Mouse (Mus musculus) ovary, postnatal 36 days (tissue): ENCODE data around the gene Vps37c.

Source experiments
- DNase-seq: peaks from one replicate; pipeline ENCODE4 v3.0.0; 2022; ENCODE audit warnings: low spot score, mixed read lengths

Gene Vps37c

DNA sequence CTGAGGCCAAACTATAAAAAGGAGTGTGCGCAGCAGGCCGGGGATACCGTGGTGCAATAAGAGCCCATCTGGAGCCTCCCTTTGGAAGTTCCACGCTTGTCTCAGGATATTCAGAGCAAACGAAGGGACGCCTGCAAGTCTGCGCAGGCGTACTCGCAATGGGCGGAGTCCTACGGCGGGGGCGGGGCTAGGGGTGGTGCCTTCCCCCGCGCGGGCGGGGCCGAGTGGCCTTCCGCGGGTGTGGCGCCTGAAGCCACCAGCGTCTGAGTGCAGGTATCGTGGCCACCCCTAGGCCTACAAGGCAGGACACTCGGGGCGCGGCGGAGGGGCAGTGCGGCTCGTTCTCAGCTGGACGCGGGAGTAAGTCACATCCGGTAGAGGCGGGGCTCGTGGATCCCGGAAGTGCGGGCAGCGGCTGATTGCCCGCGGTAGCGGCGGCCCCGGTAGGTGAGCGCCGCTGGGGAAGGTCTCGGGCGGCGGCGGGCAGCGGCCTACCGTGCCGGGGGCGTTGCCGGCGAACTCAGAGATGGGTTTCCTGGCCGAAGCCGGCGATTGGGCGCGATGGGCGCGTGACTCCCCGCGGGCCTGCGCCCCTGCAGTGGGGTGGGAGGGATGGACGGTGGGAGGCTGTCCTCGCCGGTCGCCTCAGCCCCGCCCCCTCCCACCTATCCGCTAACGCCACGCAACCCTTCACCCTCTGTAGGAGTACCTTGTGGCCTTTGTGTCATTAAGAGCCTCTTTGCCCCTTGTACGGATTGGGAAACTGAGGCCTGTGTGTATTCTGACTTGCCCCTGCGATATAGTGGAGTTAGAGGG is at the start of gene Vps37c:
TSS of gene Vps37c (plus strand) at position 199 of the 816 bp plus-strand sequence.
- peak; percentile 96 for DNase-seq

GRCm38 (mm10) chr19:10640080-10640479 is 48.5 kb upstream of the Vps37c start:
- no peak for DNase-seq

DNA sequence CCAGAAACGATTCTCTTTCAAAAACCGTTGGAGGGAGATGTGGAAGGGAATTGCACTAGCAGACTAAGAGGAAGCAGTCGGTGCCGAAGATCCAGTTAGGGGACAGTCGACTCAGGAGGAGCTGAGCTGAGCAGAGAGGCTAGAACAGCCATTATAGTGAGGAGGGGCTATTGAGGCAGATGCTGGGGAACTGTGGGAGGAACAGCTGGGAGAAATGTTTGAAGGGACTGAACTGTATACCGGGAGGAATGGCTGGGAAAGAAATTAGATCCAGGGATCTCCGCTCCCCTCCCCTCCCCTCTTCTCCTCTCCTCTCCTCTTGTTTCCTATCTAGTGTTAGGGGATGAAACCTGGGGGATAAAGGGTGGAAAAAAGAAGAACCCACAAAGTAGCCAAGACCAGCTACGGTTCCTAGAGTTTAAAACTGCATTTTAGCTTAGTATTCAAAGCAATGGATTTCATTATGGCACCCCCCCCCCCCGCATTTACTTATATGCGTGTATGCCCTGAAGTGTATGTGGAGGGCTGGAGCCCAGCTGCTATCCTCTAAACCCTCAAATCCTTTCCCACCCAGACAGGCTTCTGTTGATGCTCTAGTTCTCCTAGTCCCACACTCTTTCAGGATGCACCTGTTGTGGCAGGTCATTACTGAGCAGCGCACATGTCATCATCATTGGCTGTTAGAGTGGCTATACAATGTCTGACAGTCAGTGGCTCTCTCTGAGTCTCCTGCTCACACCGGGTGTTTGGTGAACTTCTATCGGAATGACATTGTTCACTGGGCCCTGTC is 47.8 kb upstream of the Vps37c start:
- no peak for DNase-seq

DNA sequence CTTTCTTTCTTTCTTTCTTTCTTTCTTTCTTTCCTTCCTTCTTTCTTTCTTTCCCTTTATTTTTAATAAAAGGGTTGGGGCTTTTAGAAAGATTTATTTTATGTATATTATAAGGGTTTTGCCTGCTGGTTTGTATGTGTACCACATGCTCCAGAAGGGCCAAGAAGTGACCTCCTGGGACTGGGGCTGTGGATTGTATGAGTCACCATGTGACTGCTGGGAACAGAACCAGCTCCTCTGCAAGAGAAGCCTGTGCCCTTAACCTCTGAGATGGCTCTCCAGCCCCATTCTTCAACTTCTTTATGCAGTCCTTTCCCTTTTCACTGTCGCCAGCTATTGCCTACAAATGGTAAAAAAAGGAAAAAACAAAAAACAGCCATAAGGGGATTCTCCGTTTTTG is 42.9 kb upstream of the Vps37c start:
- DNase-seq = no peak

DNA sequence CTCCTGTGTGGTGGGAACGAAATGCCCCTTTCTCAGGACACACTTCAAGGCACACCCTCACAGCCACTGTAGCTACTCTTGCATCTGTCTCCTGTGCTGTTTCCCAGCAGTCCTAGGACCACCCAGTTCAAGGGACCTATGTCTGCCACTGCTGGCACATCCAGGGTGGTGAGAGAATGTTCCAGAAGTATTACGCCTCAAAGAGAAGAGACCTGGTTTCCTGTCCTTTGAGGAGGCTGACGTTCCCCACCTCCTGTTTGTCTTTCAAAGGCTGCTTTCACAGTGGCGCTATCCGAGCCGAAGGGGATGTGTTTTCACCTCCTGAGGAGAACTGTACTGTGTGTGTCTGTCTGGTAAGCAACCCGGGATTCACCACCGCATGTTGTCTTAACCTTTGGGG is 40.4 kb upstream of the Vps37c start:
- no peak for DNase-seq

DNA sequence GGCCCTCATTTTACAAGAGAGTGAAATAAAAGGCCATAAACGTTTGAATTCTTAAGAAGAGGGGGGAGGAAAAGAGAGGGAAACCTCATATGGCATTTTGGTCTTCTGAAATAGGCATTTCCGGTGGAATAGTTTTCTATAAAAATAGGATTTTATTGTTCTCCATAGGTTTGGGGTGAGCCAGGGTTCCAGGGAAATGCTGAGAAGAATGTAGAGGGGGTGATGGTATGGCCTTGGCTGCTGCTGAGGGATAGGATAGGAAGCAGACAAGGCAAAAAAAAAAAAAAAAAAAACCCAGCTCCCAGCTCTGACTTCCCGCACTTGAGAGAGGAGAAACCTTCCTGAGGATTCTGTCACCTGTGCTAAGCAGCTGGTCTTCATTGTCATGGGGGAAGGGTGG is 32.5 kb upstream of the Vps37c start:
- no peak for DNase-seq

DNA sequence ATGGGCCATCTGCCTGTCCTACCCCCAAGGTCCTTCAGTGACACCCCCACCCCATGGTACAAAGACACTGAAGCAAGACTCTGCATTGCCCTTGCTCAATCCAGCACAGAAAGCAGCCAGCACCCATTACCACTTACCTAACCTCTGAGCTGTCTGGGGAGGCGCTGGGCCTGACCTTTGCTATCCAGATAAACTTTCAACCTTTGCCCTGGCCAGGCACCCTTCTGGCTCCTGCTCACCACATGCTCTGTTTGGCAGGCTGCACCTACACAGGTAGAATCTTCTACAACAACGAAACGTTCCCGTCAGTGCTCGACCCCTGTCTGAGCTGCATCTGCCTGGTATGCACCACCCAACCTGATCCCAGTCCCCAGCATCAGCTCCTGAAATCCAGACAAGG is 30.8 kb upstream of the Vps37c start:
- no peak for DNase-seq

GRCm38 (mm10) chr19:10658406-10658805 is 30.1 kb upstream of the Vps37c start:
- no peak for DNase-seq

DNA sequence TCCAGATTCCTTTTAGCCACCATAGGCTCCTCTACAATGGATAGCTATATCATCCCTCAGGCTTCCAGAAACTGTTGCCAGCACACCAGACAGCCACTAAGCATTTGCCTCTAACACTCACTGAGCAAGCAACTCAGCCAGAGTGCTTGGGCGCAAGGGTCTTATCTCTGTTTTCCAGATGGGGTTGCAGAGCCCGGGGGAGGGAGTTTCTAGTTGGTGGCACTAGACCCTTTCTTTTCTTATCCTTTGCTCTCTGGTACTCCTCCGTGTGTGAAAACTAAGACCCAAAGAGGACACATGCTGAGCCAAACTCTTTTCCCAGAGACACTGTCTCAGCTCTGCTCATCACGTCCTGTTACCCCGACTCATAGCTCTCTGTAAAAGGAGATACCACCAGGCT is 27.2 kb upstream of the Vps37c start:
- DNase-seq = no peak

GRCm38 (mm10) chr19:10661919-10662318 is 26.6 kb upstream of the Vps37c start:
- DNase-seq = no peak

DNA sequence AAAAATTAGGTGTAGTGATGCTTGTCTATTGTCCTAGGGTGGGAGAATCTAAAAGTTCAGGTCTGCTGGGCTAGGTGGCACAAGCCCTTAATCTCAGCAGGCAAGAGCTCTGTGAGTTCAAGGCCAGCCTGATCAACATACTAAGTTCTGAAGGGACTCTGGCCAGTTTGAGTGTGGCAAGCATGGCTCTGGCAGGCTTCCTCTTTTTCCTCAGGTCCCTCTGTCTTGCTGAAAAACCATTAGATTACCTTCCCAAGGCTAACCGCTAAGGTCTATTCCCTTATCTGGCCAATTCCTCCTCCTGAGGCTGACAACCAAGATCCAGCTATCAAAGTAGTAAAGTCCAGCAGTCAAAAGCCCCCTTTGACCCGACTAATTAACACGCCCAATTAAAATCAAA is 25.9 kb upstream of the Vps37c start:
- no peak for DNase-seq

- no peak for DNase-seq
These were observed 23.4 kb upstream of the Vps37c start for GRCm38 (mm10) chr19:10665093-10665492.

DNA sequence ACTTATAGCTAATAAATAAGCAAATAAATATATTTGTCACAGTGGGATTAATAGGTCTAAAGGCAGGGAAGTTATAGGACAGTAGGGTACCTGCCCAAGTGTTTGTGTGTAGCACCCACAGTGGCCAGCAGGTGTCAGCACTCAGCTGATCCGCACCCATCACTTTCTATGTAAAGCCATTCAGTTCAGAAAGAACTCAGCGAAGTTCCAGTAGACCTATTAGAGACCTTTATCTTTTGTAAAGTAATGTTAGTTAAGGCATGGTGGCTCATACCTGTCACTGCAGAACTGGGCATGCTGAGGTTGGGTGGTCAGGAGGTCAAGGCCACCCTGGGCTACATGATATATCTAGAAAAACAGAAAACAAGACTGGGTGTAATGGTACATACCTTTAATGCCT is 23.0 kb upstream of the Vps37c start:
- DNase-seq = peak; percentile 62

DNA sequence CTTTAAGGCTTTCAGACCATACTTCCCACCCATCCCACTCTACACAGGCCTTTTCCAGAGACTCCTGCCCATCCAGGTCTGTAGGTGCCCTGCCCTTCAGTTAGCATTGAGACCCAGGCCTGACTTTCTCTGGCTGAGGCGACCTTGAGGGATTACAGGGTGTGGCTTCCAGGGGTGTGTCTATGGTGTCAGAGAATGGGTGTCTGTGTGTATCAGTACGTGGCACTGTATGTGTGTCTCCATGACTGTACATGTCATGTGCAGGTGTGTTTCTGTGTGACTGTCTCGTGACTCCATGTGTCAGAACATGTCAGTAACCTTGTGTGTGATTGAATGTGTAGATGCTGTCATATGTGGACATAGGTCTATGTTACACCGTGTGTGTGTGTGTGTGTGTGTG is 17.2 kb upstream of the Vps37c start:
- DNase-seq = no peak

DNA sequence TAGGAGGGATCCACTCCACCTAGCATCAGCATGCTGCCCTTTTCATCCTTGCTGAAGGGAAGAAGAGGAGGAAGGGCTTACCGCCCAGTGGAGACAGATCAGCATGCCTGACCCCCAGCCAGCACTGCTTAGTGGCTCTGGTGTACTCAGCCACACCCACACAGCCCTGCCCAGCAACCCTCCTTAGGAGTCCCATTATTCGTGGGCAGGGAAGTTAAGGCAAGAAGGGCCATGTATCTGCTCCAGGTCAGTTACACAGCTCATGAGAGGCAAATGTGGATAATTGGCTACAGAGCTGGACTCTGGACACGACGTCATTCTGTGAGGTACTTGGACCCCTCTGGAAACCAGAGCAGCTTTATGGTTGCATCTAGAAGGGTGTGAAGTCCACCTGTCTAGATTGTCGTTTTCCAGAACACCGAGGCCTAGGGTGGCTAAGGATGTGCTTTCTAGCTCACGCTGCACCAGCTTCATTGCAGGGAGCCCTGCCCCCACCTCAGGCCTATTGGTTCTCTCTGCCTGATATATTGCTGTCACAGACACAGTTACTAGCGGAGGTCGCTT is 16.6 kb upstream of the Vps37c start:
- DNase-seq = no peak

- DNase-seq = no peak
These were observed 15.3 kb upstream of the Vps37c start for GRCm38 (mm10) chr19:10673275-10673674.

GRCm38 (mm10) chr19:10676656-10677055 is 11.9 kb upstream of the Vps37c start:
- DNase-seq = no peak

- peak; percentile 75 for DNase-seq
These were observed 10.4 kb upstream of the Vps37c start, which contains the start of gene Pga5 for GRCm38 (mm10) chr19:10677915-10678771. Gene Pga5 (minus strand): TSS chr19:10678071.

- no peak for DNase-seq
These were observed 9.8 kb upstream of the Vps37c start for GRCm38 (mm10) chr19:10678772-10679067.

- DNase-seq = no peak
These were observed 7.0 kb upstream of the Vps37c start for GRCm38 (mm10) chr19:10681571-10681970.

GRCm38 (mm10) chr19:10685081-10685480 is 3.5 kb upstream of the Vps37c start:
- DNase-seq = no peak

- no peak for DNase-seq
These were observed 2.8 kb upstream of the Vps37c start for GRCm38 (mm10) chr19:10685727-10686126.
